Mouse (Mus musculus): ENCODE results near the gene Zfand4.
"Not testable (repeated sequence)": the region's sequence is repeated elsewhere in the genome, so short reads cannot be mapped to it uniquely, and the experiment has no call there.

Gene Zfand4

DNA sequence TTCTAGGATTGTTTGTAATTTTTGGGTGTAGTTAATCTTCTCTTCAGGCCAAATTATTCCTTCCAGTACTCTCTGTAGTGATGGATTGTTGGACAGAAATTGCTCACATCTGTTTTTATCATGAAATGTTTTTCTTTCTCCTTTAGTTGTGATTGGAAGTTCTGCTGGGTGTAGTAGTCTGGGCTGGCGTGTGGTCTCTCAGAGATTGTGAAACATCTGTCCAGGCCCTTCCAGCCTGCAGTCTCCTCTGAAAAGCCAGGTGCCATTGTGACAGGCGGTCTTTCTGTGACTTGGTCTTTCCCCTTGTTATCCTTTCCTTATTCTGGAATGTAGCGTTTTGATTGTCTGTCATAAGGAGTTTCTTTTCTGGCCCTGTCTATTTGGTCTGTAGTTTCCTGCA lies 55.2 kb downstream of the Zfand4 start:
- DNase-seq (ENCODE audit: low spot score), result no peak

DNA sequence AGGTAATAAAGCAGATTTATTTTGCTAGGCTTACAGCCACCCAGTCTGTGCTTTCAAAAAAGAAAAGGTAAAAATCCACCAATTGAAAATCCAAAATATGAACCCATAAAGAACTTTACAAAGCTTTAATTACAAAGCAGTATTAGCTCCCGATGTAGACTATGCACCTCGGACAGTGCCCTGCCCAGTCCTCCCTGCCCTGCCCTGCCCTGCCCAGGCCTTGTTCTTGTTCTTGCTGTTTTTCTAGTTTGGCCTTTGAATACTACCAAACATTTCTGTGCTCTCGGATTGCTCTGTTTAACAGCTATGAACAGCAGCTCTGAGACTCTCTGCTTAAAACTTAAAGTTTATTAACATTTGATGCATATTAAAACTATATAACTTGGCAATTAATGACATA lies 62.6 kb downstream of the Zfand4 start:
- DNase-seq (ENCODE audit: low spot score), result no peak

DNA sequence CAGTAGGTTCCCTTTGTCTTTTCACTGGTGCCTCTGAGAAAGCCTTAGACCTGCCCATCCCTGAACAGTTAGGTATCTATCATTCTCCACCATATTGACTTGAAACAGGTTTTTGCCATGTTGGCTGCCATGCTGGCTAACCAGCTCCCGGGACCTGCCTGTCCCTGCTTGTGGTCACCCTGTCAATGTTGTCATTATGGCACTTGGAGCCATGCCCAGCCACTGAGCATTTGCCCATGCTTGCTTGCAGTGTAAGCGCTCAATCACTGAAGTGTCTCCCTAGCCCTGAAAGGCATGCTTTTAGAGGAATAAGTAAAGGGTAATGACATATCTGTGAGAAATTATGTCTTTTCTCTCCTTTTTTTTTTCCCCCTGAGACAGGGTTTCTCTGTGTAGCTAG lies 67.4 kb downstream of the Zfand4 start:
- no peak for DNase-seq (ENCODE audit: low spot score)

DNA sequence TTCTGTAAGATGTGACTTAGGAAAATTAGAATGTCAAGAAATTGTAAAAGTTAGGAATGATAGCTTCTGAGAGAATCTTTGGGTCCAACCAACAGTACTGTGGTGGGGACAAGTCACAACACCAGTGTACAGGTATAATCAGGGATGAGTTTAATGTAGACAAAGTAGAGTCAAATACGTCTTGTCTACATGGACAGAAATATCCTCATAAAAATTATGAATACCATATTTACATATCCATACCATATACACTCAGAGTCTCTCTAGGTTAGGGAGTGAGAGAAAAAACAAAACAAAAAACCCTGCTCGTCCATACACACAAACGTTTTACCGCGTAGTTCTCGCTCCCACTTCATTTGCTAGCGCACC lies 73.4 kb downstream of the Zfand4 start:
- DNase-seq (ENCODE audit: low spot score), result no peak

- DNase-seq (ENCODE audit: low spot score), result peak; percentile 96
These were observed 73.9 kb downstream of the Zfand4 start, which contains the start of gene March8 for GRCm38 (mm10) chr6:116337835-116338501. Gene March8, plus strand, starts transcription at chr6:116338024.

- no peak for DNase-seq (ENCODE audit: low spot score)
These were observed 74.5 kb downstream of the Zfand4 start for GRCm38 (mm10) chr6:116338520-116338919.

DNA sequence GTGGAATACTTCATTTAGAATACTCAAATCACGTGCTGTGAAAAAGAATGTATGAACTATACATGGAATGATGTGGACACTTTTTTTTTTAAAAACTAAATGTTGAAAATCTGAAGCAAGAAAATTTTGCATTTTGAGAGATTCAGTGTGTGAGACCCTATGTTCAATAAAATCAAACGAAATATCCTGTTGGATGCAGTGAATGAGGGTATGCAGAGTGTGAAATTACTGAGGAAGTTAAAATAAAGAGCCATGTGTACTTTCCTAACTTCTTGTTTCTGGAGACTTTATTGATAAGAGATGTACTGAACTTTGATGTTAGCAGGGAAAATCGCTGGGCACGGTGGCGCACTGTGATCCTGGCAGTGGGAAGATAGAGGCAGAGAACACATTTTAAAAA lies 75.1 kb downstream of the Zfand4 start:
- no peak for DNase-seq (ENCODE audit: low spot score)

DNA sequence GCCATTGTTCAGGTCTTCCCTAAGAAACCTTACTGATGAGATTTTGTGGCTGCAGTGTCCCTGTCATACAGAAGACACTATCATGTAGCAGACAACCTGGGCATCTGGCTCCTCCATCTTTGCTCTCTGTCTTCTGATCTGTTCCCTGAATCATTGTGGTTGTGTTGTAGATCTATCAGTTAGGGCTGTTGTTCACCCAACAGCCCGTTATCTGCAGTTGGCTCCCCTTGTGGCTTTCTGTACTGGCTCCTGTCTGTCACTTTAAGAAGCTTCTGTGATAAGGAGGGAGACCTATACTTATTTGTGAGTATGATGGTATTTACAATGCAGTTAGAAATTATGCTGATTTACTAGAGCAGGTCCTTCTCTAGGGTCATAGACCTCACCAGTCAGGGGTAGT lies 76.5 kb downstream of the Zfand4 start:
- DNase-seq (ENCODE audit: low spot score), result no peak

GRCm38 (mm10) chr6:116347953-116348352 lies 83.9 kb downstream of the Zfand4 start:
- DNase-seq (ENCODE audit: low spot score), result no peak

GRCm38 (mm10) chr6:116349997-116350396 lies 86.0 kb downstream of the Zfand4 start:
- no peak for DNase-seq (ENCODE audit: low spot score)

DNA sequence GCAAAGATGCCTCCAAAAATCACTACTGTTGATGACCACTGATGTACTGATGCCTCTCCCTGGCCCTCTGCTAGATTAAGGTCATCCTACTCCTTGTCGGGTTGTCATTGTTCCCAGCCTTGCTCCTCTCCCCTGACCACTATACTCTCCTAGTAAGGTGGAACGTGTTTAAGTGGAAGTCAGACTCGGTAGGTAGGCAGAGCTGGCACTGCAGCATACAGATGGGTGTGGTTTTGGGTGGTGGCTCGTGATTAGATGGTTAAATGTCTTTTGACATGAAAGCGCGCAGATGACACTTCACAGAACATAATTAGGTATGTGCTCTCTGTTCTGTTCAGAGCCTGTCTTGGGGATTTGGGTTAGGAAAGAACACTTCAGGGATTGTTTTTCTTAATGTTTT lies 86.6 kb downstream of the Zfand4 start:
- no peak for DNase-seq (ENCODE audit: low spot score)

GRCm38 (mm10) chr6:116351534-116351933 lies 87.5 kb downstream of the Zfand4 start:
- no peak for DNase-seq (ENCODE audit: low spot score)

DNA sequence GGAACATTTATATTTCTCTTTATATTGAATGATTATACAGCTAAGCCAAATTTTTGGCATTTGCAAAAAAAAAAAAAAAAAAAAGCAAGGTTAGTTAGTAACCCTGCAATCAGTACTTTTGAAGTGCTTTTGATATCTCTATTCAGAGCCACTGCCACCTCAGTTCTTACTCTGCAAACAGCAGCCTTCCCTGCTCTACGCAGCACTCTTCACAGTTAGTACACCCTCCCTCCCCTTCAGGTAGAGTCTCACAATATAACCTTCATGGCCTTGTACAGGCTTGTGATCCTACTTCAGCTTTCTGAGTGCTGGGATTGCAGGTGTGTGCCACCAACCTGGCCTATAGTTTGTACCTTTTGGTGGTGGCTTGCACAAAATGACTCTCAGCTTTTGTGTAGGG lies 89.4 kb downstream of the Zfand4 start:
- DNase-seq (ENCODE audit: low spot score), result no peak

- DNase-seq (ENCODE audit: low spot score), result not testable (repeated sequence)
These were observed 92.4 kb downstream of the Zfand4 start for GRCm38 (mm10) chr6:116356311-116356947.

DNA sequence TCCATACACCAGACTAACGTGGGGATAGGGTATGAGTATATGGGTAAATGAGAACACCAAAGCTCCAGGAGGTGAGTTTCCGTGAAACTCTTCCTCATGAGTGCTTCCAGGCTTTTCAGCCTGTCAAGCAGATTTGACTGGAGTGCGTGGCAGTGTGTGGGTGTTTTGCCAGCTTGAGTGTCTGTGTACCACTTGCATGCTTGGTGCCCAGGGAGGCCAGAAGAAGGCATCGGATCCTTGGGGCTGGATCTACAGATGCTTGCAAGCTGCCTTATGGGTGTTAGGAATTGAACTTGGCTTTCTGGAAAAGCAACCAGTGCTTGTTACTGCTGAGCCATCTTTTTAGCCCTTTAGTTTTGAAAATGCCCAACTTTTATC lies 92.9 kb downstream of the Zfand4 start:
- DNase-seq (ENCODE audit: low spot score), result no peak

DNA sequence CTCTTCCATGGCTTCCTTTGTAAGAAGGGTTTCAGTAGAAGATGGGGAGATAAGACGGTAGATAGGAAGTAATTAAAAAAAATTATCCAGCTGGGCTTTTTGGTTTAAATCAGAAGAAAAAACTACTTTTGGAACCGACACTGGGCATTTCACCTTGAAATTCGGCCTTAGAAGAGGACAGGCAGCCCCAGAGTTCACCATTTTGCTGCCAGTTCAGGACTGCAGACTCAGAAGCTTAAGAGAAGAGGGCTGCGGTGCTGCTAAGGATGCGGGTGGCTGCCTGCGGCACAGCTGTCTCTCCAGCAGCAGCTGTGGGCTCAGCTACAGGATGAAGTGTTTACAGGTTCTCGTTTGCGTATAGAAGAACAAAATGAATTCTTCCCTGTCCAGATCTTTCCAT lies 94.0 kb downstream of the Zfand4 start:
- no peak for DNase-seq (ENCODE audit: low spot score)

DNA sequence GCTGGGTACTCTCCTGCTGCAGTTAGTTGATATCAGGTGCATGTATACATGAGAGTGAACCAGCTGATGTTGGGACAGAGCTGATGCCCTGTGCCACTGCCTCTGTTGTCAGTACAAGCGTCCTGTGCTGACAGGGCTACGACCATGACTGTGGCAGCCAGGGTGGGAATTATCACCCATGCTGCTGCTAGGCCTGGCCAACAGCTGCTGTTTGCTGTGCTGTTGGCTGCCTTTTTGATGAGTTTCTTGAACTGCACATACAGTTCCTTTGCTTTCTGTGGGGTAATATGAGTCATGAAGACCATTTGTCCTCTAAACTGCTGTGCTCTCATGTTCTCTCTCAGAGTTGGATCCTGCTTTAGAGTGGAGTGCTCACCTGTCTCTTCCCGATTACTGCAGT lies 95.2 kb downstream of the Zfand4 start:
- no peak for DNase-seq (ENCODE audit: low spot score)

DNA sequence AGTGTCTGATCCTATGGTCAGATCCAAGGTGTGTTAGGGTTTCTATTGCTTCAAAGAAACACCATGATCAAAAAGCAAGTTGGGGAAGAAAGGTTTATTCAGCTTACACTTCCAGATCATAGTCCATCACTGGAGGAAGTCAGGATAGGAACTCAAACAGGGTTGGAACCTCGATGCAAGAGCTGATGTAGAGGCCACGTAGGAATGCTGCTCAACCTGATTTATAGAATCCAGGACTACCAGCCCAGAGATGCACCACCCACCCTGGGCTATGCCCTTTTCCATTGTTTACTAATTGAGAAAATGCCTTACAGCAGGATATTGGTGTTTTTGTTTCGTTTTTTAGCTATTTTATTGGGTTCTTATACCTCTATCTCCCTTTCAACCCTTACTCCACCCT lies 97.4 kb downstream of the Zfand4 start:
- DNase-seq (ENCODE audit: low spot score), result no peak

DNA sequence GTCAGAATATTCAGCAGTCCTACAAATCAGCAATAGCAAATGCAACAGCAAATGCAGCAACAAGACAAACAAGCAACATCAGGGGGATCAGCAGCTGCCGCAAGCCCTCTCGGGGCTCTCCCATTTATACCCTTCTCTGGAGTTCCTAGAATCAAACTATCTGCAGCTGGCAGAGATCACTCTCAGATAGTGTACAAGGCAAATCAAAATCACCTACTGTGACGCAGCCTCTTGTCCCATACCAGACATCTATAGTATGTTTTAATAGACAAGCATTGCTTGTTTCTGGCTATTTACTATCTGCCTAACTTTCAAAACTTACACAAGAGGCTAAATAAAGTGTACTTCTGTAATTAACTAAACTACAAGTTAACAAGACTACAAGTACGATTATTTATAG lies 98.0 kb downstream of the Zfand4 start:
- DNase-seq (ENCODE audit: low spot score), result no peak

DNA sequence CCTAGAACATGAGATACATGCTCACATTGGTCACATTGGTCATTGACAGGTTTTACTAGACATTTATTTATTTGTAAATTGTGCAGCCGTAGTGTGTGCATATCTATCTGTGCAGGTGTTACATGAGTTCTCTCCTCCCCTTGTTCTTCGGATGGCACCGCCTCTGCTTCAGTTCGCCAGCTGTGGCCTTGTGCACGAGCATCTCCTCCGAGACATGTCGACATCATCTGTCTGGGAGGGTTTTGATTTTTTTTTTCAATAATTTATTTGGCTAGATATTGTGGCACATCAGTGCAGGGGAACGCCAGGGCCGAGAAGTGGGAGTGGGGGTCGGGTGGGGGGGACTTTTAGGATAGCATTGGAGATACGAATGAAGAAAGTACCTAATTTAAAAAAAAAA lies 103.9 kb downstream of the Zfand4 start:
- no peak for DNase-seq (ENCODE audit: low spot score)

GRCm38 (mm10) chr6:116369811-116370210 lies 105.8 kb downstream of the Zfand4 start:
- DNase-seq (ENCODE audit: low spot score), result no peak

GRCm38 (mm10) chr6:116370216-116370976 lies 106.4 kb downstream of the Zfand4 start:
- no peak for DNase-seq (ENCODE audit: low spot score)

GRCm38 (mm10) chr6:116371500-116371899 lies 107.5 kb downstream of the Zfand4 start:
- no peak for DNase-seq (ENCODE audit: low spot score)
